Mouse (Mus musculus) midbrain, embryonic 16.5 days (tissue): Measurements from ENCODE around the gene Vstm4. TPM values are rescaled to one million over a fixed set of nuclear protein-coding genes. Genes with fewer than 3 reads are reported as not detected.

Experiments used
- ATAC-seq: fragments of 200-750 bp; cut with Nextera tagmentation; 2 replicates; pipeline ENCODE4 v1.8.0; 2017; ENCODE audit warnings: moderate TSS enrichment
- H3K27ac ChIP-seq: fragments of 300-500 bp; sonication (generic); 2 replicates; pipeline ENCODE4 v1.5.1; 2014; ENCODE audit warnings: mild to moderate bottlenecking, low read length, mixed read lengths
- H3K27me3 ChIP-seq: fragments of 300-500 bp; sonication (generic); 2 replicates; pipeline ENCODE4 v1.6.1; 2014; ENCODE audit warnings: low read depth, low read length, mixed read lengths; ENCODE audit not compliant: control insufficient read depth, insufficient read depth
- H3K36me3 ChIP-seq: fragments of 300-500 bp; sonication (generic); 2 replicates; pipeline ENCODE4 v1.6.1; 2014; ENCODE audit warnings: mild to moderate bottlenecking, low read length, moderate library complexity, mixed read lengths; ENCODE audit not compliant: control insufficient read depth, insufficient read depth
- H3K4me1 ChIP-seq: fragments of 300-500 bp; sonication (generic); 2 replicates; pipeline ENCODE4 v1.6.1; 2014; ENCODE audit warnings: mild to moderate bottlenecking, low read length, mixed read lengths; ENCODE audit not compliant: control insufficient read depth, insufficient read depth
- H3K4me2 ChIP-seq: fragments of 300-500 bp; sonication (generic); 2 replicates; pipeline ENCODE4 v1.6.1; 2014; ENCODE audit warnings: mild to moderate bottlenecking, low read length, mixed read lengths
- H3K4me3 ChIP-seq: fragments of 300-500 bp; sonication (generic); 2 replicates; pipeline ENCODE4 v1.5.1; 2014; ENCODE audit warnings: low read depth, mild to moderate bottlenecking, low read length, moderate library complexity, mixed read lengths
- H3K9ac ChIP-seq: fragments of 300-500 bp; sonication (generic); 2 replicates; pipeline ENCODE4 v1.6.1; 2014; ENCODE audit warnings: low read depth, low read length, mixed read lengths
- H3K9me3 ChIP-seq: fragments of 300-500 bp; sonication (generic); replicated peaks from 2 replicates; pipeline ENCODE4 v1.6.1; 2014; ENCODE audit warnings: mild to moderate bottlenecking, low read length, mixed read lengths; ENCODE audit not compliant: control insufficient read depth, poor library complexity, severe bottlenecking
- WGBS: fragments of 180-500 bp; shearing (Covaris S2); extraction: QIAGEN DNeasy Blood & Tissue Kit; methylation state at CpG from one replicate; pipeline ENCODE4 v1.1.7; 2014; 5-methylcytosine and 5-hydroxymethylcytosine counted together
- polyA plus RNA-seq: library from polyadenylated mRNA; unstranded; fragments of >200 nt; fragmentation: Nextera tagmentation; extraction: Ambion mirVana; gene quantifications from 2 replicates; pipeline ENCODE4 v1.2.1, GENCODE M21; 2015

The Vstm4 gene
- polyA plus RNA-seq, 1 experiment from 2014 or later: 12.0 TPM

DNA sequence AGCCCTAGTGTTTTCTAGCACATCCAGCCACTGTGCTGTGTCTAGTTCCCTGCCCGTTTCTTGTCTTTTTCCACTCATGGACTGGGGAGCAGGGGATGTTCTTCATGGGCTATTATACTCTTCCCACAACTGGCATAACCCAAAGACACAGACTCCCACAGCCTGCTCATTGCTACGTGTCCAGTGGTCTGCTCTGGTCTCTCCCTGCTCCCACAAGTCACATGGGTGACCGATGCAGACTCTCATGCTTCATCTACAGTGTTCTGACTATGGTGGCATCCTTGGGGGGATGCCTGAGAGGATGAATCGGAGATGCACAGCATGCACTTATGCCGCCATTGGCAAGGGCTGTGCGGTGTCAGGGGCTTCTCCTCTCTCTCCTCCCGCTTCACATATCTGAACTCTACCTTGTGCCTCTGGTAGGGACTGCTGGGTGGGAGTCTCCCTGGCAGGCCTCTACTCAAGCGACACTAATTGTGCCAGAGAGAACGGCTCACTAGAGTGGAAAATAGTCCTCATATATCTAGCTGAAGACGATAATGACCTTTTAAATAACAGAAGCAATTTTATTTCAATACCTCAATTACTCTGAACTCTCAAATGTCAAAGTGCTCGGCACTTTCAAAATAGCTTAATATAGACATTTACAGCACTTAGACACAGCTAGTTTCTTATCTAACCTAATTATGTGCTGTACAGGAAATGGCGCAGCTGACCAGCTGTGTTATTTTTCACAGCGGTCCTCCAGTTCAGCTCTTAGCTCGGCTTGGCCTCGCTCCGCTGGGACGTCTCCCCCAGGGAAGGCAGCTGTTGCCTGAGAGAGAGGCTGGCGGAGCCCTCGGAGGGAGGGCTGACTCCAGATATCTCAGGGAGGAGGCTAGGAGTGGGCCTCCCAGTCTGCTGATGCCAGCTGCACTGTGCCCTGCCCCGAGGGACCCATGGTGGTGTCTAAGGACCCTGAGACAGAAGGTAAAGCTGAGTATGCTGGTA lies 94.1 kb downstream of the Vstm4 start:
- no peaks in the 10 kb centered on the region for H3K36me3 ChIP-seq
- ATAC-seq: peak; percentile 54; the same call in 1 of the 2 replicates
- H3K27ac ChIP-seq: no peak overlapping the region
- H3K9ac ChIP-seq: no peak overlapping the region
- H3K4me3 ChIP-seq: no peak overlapping the region
- H3K4me1 ChIP-seq: peaks cover 4% of the 10 kb centered on the region
- 48% methylated on average over 20 of the region's 20 CpGs for whole genome bisulfite sequencing
- H3K9me3 ChIP-seq: no peaks in the 10 kb centered on the region
- H3K27me3 ChIP-seq: no peaks in the 10 kb centered on the region; the same call in 1 of the 2 replicates
- peak overlapping the region; percentile 11; the same call in 1 of the 2 replicates for H3K4me2 ChIP-seq

DNA sequence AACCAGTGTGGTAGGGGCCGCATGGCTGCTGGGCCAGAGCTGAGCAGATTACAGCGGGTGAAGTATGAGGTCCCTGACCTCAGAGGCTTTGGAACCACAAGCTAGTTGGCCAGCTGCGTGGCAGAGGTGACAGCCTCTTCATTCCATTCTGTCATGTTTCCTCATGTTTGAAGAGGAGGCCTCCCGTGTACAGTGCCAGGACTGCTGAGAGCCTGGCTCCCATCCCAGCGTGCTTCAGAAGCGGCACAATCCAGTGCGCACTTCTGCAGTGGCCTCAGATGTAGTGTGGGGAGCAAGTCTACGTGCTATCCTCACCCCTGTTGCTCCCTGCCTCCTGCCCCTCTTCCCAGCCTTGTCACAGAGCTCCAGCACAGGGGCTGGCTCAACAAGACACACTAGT lies 99.9 kb downstream of the Vstm4 start:
- no peaks in the 10 kb centered on the region; the same call in 1 of the 2 replicates for H3K27me3 ChIP-seq
- ATAC-seq: peak; percentile 48; the same call in 1 of the 2 replicates
- no peak overlapping the region for H3K27ac ChIP-seq
- H3K4me3 ChIP-seq: no peak overlapping the region
- H3K9ac ChIP-seq: no peak overlapping the region
- H3K9me3 ChIP-seq: no peaks in the 10 kb centered on the region
- H3K4me1 ChIP-seq: no peaks in the 10 kb centered on the region
- H3K4me2 ChIP-seq: no peak overlapping the region
- no peaks in the 10 kb centered on the region for H3K36me3 ChIP-seq
- WGBS: 65% methylated on average over 8 of the region's 8 CpGs

DNA sequence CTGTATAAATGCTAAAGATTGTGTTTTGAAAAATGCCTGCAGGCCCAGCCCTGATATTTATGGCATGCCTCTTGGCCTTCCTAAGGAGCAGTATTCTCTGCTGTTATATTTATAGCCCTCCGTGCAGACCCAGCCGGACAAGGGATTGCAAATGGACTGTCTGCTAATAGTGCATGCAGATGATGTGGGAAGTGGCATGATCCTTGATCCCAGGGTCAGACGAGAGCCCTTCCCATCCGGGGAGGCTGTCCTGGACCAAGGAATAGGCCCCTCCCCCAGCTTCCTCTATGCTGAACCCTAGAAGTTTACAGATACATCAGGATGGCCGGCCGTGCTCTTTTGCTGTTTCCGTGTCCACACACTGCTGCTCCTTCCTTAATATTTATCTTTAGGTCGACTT lies 102.1 kb downstream of the Vstm4 start:
- H3K27ac ChIP-seq: no peak overlapping the region
- no peak overlapping the region for H3K4me3 ChIP-seq
- H3K4me1 ChIP-seq: no peaks in the 10 kb centered on the region
- ATAC-seq: no peak
- H3K27me3 ChIP-seq: no peaks in the 10 kb centered on the region
- 75% methylated on average over 8 of the region's 8 CpGs for WGBS
- no peak overlapping the region for H3K9ac ChIP-seq
- no peaks in the 10 kb centered on the region for H3K36me3 ChIP-seq
- H3K4me2 ChIP-seq: no peak overlapping the region
- no peaks in the 10 kb centered on the region for H3K9me3 ChIP-seq

DNA sequence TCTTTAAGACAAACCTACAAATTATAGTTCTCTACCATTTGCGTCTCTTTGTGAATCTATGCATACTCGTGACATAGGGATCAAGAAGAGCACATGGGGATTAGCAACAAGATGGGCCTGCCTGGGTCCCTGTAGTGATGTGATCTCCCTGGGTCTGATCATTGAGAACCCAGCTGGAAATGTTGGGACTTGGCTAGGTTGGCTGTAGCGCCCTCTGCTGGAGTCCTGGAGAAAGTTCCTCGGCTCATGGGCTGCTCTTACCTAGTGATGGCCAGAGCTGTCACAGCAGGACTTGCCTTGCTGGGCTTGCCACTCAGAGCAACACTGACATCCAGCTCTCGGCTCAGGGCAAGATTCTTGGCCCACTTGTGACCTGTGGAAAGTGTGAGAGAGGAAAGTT lies 103.9 kb downstream of the Vstm4 start:
- Histone ChIP-seq H3K36me3 (no peaks in the 10 kb centered on the region), H3K4me2 (no peak overlapping the region), H3K9me3 (no peaks in the 10 kb centered on the region), H3K27ac (no peak overlapping the region), H3K9ac (no peak overlapping the region), H3K4me1 (no peaks in the 10 kb centered on the region), H3K27me3 (no peaks in the 10 kb centered on the region), H3K4me3 (no peak overlapping the region)
- WGBS: 43% methylated on average over 5 of the region's 5 CpGs
- ATAC-seq: no peak

DNA sequence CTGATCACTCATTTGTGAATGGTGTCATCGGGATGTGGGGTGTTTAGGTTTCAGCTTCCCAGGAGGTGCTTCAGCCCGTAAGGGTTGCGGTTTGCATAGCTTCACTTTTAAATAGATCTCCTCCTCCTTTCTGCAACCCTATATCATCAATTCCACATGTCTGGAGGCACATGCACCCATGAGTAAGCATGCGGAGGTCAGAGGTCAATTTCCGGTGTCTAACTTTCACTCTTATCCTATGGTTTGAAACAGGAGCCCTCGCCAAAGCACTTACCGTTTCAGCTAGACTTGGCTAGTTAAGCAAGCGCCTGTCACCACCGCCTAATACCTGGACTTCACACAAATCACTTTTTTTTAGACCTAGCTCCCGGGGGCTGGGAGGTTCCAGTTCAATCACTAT lies 108.2 kb downstream of the Vstm4 start:
- ATAC-seq: no peak
- H3K9ac ChIP-seq: no peak overlapping the region
- no peak overlapping the region for H3K27ac ChIP-seq
- H3K36me3 ChIP-seq: no peaks in the 10 kb centered on the region
- no peaks in the 10 kb centered on the region for H3K9me3 ChIP-seq
- H3K27me3 ChIP-seq: no peaks in the 10 kb centered on the region
- no peak overlapping the region for H3K4me2 ChIP-seq
- H3K4me1 ChIP-seq: no peaks in the 10 kb centered on the region
- H3K4me3 ChIP-seq: no peak overlapping the region
- WGBS: 86% methylated on average over 10 of the region's 10 CpGs

DNA sequence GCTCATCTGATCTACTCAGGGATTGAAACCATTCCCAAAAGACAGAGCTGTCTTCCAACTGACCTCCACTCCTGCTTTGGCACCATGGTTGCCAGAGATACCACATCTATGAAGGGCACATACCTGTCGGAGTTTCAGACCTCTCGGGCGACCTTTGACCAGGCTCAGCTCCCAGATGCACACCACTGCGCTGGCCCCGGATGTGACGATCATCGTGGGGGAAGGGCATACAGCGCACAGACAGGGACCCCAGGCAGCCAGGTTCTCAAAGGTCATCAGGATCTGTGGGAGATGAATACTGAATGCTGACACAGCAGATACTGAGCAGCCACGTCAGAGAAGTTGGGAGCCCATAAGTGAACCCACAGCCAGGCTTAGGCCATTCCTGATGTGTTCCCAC lies 114.1 kb downstream of the Vstm4 start:
- whole genome bisulfite sequencing: 83% methylated on average over 9 of the region's 9 CpGs

DNA sequence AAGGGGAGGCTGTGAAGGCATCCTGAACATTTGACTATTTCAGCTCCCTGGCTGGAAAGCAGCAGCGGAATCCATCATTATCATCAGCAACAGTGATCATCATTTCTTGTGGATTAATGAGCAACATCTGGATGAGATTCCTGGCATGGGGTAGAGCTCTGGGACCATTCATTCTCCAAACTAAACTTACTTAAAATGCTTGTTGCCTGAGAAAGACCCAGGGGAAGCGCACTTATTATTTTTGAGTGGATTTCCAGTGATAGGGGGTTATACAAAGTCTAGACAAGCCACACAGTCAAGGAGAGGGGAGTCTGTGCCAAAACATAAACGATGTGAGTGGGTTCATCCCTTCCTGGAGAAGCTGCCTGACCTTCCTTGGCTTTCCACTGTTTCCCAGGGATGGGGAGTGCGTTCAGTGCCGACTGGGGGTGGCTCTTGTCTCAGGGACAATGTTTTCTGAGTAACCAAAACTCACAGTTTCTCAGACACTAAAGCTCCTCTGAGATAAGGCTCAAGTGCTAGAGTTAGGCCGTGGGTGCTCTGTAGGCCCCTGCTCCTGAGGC lies 127.7 kb downstream of the Vstm4 start:
- Histone ChIP-seq H3K4me1 (no peaks in the 10 kb centered on the region), H3K4me3 (no peak overlapping the region), H3K36me3 (no peaks in the 10 kb centered on the region), H3K9me3 (no peaks in the 10 kb centered on the region), H3K27me3 (no peaks in the 10 kb centered on the region), H3K9ac (no peak overlapping the region), H3K27ac (no peak overlapping the region), H3K4me2 (no peak overlapping the region)
- WGBS: 89% methylated on average over 6 of the region's 6 CpGs
- ATAC-seq: no peak

More for the DNA sequence above, 114.1 kb downstream of the Vstm4 start:
- Histone ChIP-seq H3K27me3 (no peaks in the 10 kb centered on the region), H3K9me3 (no peaks in the 10 kb centered on the region), H3K4me2 (no peak overlapping the region), H3K4me3 (no peak overlapping the region), H3K27ac (no peak overlapping the region), H3K4me1 (no peaks in the 10 kb centered on the region), H3K36me3 (no peaks in the 10 kb centered on the region), H3K9ac (no peak overlapping the region)
- no peak for ATAC-seq

DNA sequence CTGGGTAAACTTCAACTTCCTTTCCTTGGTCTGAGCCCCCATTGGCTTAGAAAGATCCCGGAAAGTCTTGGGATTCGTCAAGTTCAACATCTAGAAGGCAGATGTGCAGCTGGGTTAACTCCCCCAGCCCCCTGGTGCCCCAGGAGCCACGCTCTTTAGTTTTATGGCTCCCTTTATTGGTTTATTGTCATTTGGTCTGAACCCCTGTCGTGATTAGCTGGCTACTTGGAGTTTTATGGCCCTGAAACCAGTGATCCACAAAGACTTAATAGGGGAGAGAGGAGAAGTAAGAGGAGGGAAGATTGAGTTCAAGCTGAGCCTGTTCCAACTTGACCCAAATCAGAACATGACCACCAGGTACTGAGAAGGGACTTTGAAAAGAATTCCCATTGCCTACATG lies 130.1 kb downstream of the Vstm4 start:
- Histone ChIP-seq H3K27ac (no peak overlapping the region), H3K4me2 (no peak overlapping the region), H3K4me3 (no peak overlapping the region), H3K9me3 (no peaks in the 10 kb centered on the region), H3K9ac (no peak overlapping the region), H3K36me3 (no peaks in the 10 kb centered on the region), H3K4me1 (no peaks in the 10 kb centered on the region), H3K27me3 (no peaks in the 10 kb centered on the region)
- ATAC-seq: no peak
- WGBS: 56% methylated on average over 4 of the region's 4 CpGs
